Mouse (Mus musculus) embryonic facial prominence, embryonic 11.5 days (tissue): ENCODE results near the gene Sh3bp5. TPM values are rescaled to one million over a fixed set of nuclear protein-coding genes. Genes with fewer than 3 reads are reported as not detected.

Experiments
- ATAC-seq: fragments of 200-750 bp; cut with Nextera tagmentation; replicated peaks from 2 replicates; pipeline ENCODE4 v1.8.0; 2017; ENCODE audit warnings: low read depth; ENCODE audit not compliant: insufficient number of reproducible peaks, low FRiP score, low TSS enrichment
- DNase-seq: peaks from one replicate; pipeline ENCODE4 v3.0.0-alpha.2; 2015; ENCODE audit warnings: low spot score
- H3K27ac ChIP-seq: fragments of 300-500 bp; sonication (generic); replicated peaks from 2 replicates; pipeline ENCODE4 v1.5.1; 2014; ENCODE audit warnings: mild to moderate bottlenecking, low read depth, low read length, control low read depth
- H3K27me3 ChIP-seq: fragments of 300-500 bp; sonication (generic); 2 replicates; pipeline ENCODE4 v1.6.1; 2014; ENCODE audit warnings: mild to moderate bottlenecking, low read length, moderate library complexity, mixed read lengths; ENCODE audit not compliant: control insufficient read depth, insufficient read depth
- H3K36me3 ChIP-seq: fragments of 300-500 bp; sonication (generic); replicated peaks from 2 replicates; pipeline ENCODE4 v1.6.1; 2014; ENCODE audit warnings: low read depth, mild to moderate bottlenecking, low read length, moderate library complexity, mixed read lengths; ENCODE audit not compliant: control insufficient read depth, insufficient read depth
- H3K4me1 ChIP-seq: fragments of 300-500 bp; sonication (generic); 2 replicates; pipeline ENCODE4 v1.6.1; 2014; ENCODE audit warnings: low read length, mixed read lengths; ENCODE audit not compliant: control insufficient read depth, insufficient read depth
- H3K4me2 ChIP-seq: fragments of 300-500 bp; sonication (generic); 2 replicates; pipeline ENCODE4 v1.6.1; 2014; ENCODE audit warnings: low read depth, mild to moderate bottlenecking, control low read depth, low read length, moderate library complexity
- H3K4me3 ChIP-seq: fragments of 300-500 bp; sonication (generic); 2 replicates; pipeline ENCODE4 v1.5.1; 2014; ENCODE audit warnings: low read depth, low read length, control low read depth
- H3K9ac ChIP-seq: fragments of 300-500 bp; sonication (generic); replicated peaks from 2 replicates; pipeline ENCODE4 v1.6.1; 2014; ENCODE audit warnings: mild to moderate bottlenecking, control low read depth, low read length
- H3K9me3 ChIP-seq: fragments of 300-500 bp; sonication (generic); replicated peaks from 2 replicates; pipeline ENCODE4 v1.6.1; 2016; ENCODE audit warnings: mild to moderate bottlenecking, low read length, inconsistent platforms, mixed read lengths; ENCODE audit not compliant: control insufficient read depth
- WGBS: fragments of 180-500 bp; shearing (Covaris S2); extraction: QIAGEN DNeasy Blood & Tissue Kit; methylation state at CpG from one replicate; pipeline ENCODE4 v1.1.7; 2014; 5-methylcytosine and 5-hydroxymethylcytosine counted together
- polyA plus RNA-seq: library from polyadenylated mRNA; unstranded; fragments of >200 nt; fragmentation: Nextera tagmentation; extraction: Ambion mirVana; gene quantifications from 2 replicates; pipeline ENCODE4 v1.2.1, GENCODE M21; 2014

Gene Sh3bp5
- polyA plus RNA-seq, 1 experiment from 2014 or later: 16.0 TPM

GRCm38 (mm10) chr14:31335765-31336164 is 100.1 kb downstream of the Sh3bp5 start:
- 61% methylated on average over 3 of the region's 3 CpGs for WGBS
- Histone ChIP-seq H3K27me3 (no peaks in the 10 kb centered on the region), H3K27ac (no peak overlapping the region), H3K4me3 (peak overlapping the region; percentile 79), H3K36me3 (no peaks in the 10 kb centered on the region), H3K9me3 (no peaks in the 10 kb centered on the region), H3K4me2 (no peak overlapping the region; the same call in 1 of the 2 replicates), H3K4me1 (no peaks in the 10 kb centered on the region), H3K9ac (no peak overlapping the region)
- DNase-seq (no peak), ATAC-seq (no peak)

- H3K27ac ChIP-seq: no peak overlapping the region
- H3K9me3 ChIP-seq: no peaks in the 10 kb centered on the region
- ATAC-seq (no peak), DNase-seq (no peak)
- H3K27me3 ChIP-seq: no peaks in the 10 kb centered on the region
- 76% methylated on average over 4 of the region's 4 CpGs for WGBS
- no peak overlapping the region for H3K9ac ChIP-seq
- H3K4me3 ChIP-seq: no peak overlapping the region
- H3K4me1 ChIP-seq: no peaks in the 10 kb centered on the region
- H3K4me2 ChIP-seq: no peak overlapping the region
- no peaks in the 10 kb centered on the region for H3K36me3 ChIP-seq
These were observed 104.9 kb downstream of the Sh3bp5 start for GRCm38 (mm10) chr14:31330957-31331356.

- no peak for DNase-seq
These were observed 106.1 kb downstream of the Sh3bp5 start for GRCm38 (mm10) chr14:31329741-31330140.

GRCm38 (mm10) chr14:31327681-31328080 is 108.2 kb downstream of the Sh3bp5 start:
- no peaks in the 10 kb centered on the region for H3K4me1 ChIP-seq
- H3K9ac ChIP-seq: no peak overlapping the region
- H3K27ac ChIP-seq: no peak overlapping the region
- H3K4me3 ChIP-seq: no peak overlapping the region
- no peak overlapping the region for H3K4me2 ChIP-seq
- DNase-seq (no peak), ATAC-seq (no peak)
- no peaks in the 10 kb centered on the region for H3K9me3 ChIP-seq
- WGBS: 81% methylated on average over 4 of the region's 4 CpGs
- H3K36me3 ChIP-seq: no peaks in the 10 kb centered on the region
- no peaks in the 10 kb centered on the region for H3K27me3 ChIP-seq

More at GRCm38 (mm10) chr14:31329741-31330140, 106.1 kb downstream of the Sh3bp5 start:
- H3K36me3 ChIP-seq: no peaks in the 10 kb centered on the region
- no peaks in the 10 kb centered on the region for H3K27me3 ChIP-seq
- H3K4me2 ChIP-seq: no peak overlapping the region
- WGBS: 37% methylated on average over 2 of the region's 2 CpGs
- no peak for ATAC-seq
- no peak overlapping the region for H3K4me3 ChIP-seq
- no peak overlapping the region for H3K27ac ChIP-seq
- no peaks in the 10 kb centered on the region for H3K4me1 ChIP-seq
- no peaks in the 10 kb centered on the region for H3K9me3 ChIP-seq
- H3K9ac ChIP-seq: no peak overlapping the region

GRCm38 (mm10) chr14:31327196-31327595 is 108.7 kb downstream of the Sh3bp5 start:
- Histone ChIP-seq H3K4me2 (no peak overlapping the region), H3K27me3 (no peaks in the 10 kb centered on the region), H3K4me3 (no peak overlapping the region), H3K9ac (no peak overlapping the region), H3K36me3 (no peaks in the 10 kb centered on the region), H3K27ac (no peak overlapping the region), H3K9me3 (no peaks in the 10 kb centered on the region), H3K4me1 (no peaks in the 10 kb centered on the region)
- WGBS: 92% methylated on average over 1 of the region's 1 CpGs
- DNase-seq: no peak
- ATAC-seq: no peak

- H3K27me3 ChIP-seq: no peaks in the 10 kb centered on the region
These were observed 109.1 kb downstream of the Sh3bp5 start for GRCm38 (mm10) chr14:31326770-31327169.

GRCm38 (mm10) chr14:31325551-31325950 is 110.3 kb downstream of the Sh3bp5 start:
- Histone ChIP-seq H3K9ac (no peak overlapping the region), H3K4me1 (no peaks in the 10 kb centered on the region), H3K36me3 (no peaks in the 10 kb centered on the region), H3K27me3 (no peaks in the 10 kb centered on the region), H3K4me2 (no peak overlapping the region), H3K27ac (no peak overlapping the region), H3K9me3 (no peaks in the 10 kb centered on the region), H3K4me3 (no peak overlapping the region)
- 52% methylated on average over 5 of the region's 5 CpGs for WGBS
- DNase-seq (no peak), ATAC-seq (no peak)

More at GRCm38 (mm10) chr14:31326770-31327169, 109.1 kb downstream of the Sh3bp5 start:
- ATAC-seq (no peak), DNase-seq (no peak)
- 73% methylated on average over 7 of the region's 7 CpGs for WGBS
- H3K27ac ChIP-seq: no peak overlapping the region
- no peak overlapping the region for H3K4me3 ChIP-seq
- no peaks in the 10 kb centered on the region for H3K36me3 ChIP-seq
- H3K4me1 ChIP-seq: no peaks in the 10 kb centered on the region
- no peaks in the 10 kb centered on the region for H3K9me3 ChIP-seq
- no peak overlapping the region for H3K9ac ChIP-seq
- no peak overlapping the region for H3K4me2 ChIP-seq

- Histone ChIP-seq H3K27me3 (no peaks in the 10 kb centered on the region), H3K9me3 (no peaks in the 10 kb centered on the region), H3K4me1 (no peaks in the 10 kb centered on the region), H3K9ac (no peak overlapping the region), H3K27ac (no peak overlapping the region), H3K4me2 (no peak overlapping the region), H3K36me3 (no peaks in the 10 kb centered on the region), H3K4me3 (no peak overlapping the region)
- 63% methylated on average over 10 of the region's 10 CpGs for WGBS
- ATAC-seq (no peak), DNase-seq (no peak)
These were observed 111.0 kb downstream of the Sh3bp5 start for GRCm38 (mm10) chr14:31324851-31325250.
